ENCODE assay signal across 29 mouse cellular contexts in the genomic region with DNA sequence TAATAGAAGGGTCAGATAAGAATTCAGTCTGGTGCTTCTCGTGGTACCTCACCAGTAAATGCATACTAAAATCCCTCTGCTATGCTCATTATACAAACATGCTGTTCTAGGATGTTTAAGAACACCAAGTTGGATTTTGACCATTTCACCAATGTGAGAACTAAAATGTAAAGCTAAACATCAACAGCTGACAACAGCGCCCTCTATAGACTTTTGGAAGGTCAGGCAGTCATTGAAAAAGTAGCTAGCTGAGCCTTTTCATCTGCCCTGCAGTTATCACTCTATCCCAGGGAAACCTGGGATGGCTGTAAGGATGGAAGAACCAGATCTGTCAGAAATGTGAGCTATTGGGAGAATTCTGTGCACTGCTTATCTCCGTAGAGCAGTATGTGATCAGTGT. TPM values are rescaled to one million over a fixed set of nuclear protein-coding genes. Genes with fewer than 3 reads are reported as not detected.
DNase-seq lines count a peak whose midpoint lies in the region; ATAC-seq and TF ChIP-seq lines count a peak whose summit lies in the region.
"Had no signal": no experiment of that assay in that cellular context is flagged by ENCODE, and none has a peak within 500 bp of the region (broad histone marks: within the 10 kb centered on the region; RNA-seq: fewer than 3 reads in every experiment).

No protein-coding gene starts in this region.

- ATAC-seq in erythroblast, adult 5-6 weeks (replicated peaks; ENCODE audit: low FRiP score, poor library complexity, severe bottlenecking), result no peak
- ATAC-seq: forebrain, embryonic 15.5 days; hindbrain, embryonic 16.5 days; intestine, embryonic 16.5 days; lung, postnatal 0 days; midbrain, embryonic 13.5 days had no signal

- DNase-seq in embryo, embryonic 10.5 days (ENCODE audit: low spot score), result peak; percentile 14
- no peak for DNase-seq in embryo, embryonic 10 days (ENCODE audit: low spot score)
- DNase-seq in layer of hippocampus, adult 2 months (ENCODE audit: low spot score in 2 of 2), result no peak
- DNase-seq in layer of hippocampus, postnatal 25 days (ENCODE audit: extremely low spot score in 1 of 2, low spot score in 1 of 2), result no peak
- DNase-seq in 3T3-L1 (ENCODE audit: low read depth, low spot score) (peak; percentile 2), NIH3T3 (ENCODE audit: low read depth) (peak; percentile 2)
- no peak for DNase-seq in urinary bladder, postnatal 10 days (ENCODE audit: low spot score)
- DNase-seq: adrenal gland, postnatal 25 days; cerebellum, adult 11-12 months; cerebellum, postnatal 14 days; gastrocnemius, adult 2 months; gastrocnemius, postnatal 36 days; heart, adult 18-20 months; heart, postnatal 10 days; kidney, adult 8-10 months; kidney, postnatal 10 days had no signal

- H3K27ac ChIP-seq in layer of hippocampus, adult 2 months, result no peak overlapping the region
- H3K27ac ChIP-seq: forebrain, embryonic 15.5 days; gastrocnemius, adult 2 months; hindbrain, embryonic 10.5 days; left cerebral cortex, adult 2 months; limb, embryonic 12.5 days; macrophage; midbrain, embryonic 13.5 days had no signal

- TF ChIP-seq CTCF in layer of hippocampus, adult 2 months (conservative IDR thresholded peaks at IDR 0.05), result peak; percentile 32; the same call in 1 of the 2 replicates

- no peak overlapping the region for H3K4me3 ChIP-seq in layer of hippocampus, adult 2 months
- H3K4me3 ChIP-seq: forebrain, embryonic 15.5 days; gastrocnemius, adult 2 months; heart, embryonic 12.5 days; hindbrain, embryonic 10.5 days; left cerebral cortex, adult 2 months; limb, embryonic 12.5 days; midbrain, embryonic 13.5 days had no signal

RNA-seq across cellular contexts. Expression of gene Unc13c, which starts 55.2 kb away (rescaled TPM):
- total RNA-seq in layer of hippocampus, adult 2 months (2021), result 1 to 10 TPM; 6.8 to 7.2 TPM
- total RNA-seq in layer of hippocampus, postnatal 25 days (2021), result 1 to 10 TPM; 5.7 to 6.1 TPM
- total RNA-seq in erythroblast, adult 5-6 weeks (2015; ENCODE audit: low replicate concordance), result not detected in 2 replicates
- 0.28 TPM in 1 of 2 replicates, not detected in the other for total RNA-seq in erythroblast, adult 5-6 weeks (2017; ENCODE audit: low replicate concordance)
- total RNA-seq: megakaryocyte-erythroid progenitor cell, adult 5-6 weeks; neutrophil, adult 5-6 weeks had no signal

Comparison
In these comparisons a context has a peak if more than half of its experiments do, and no peak if none do; other contexts are left out.
1. DNase-seq: peak in embryo, embryonic 10.5 days (single experiment), 3T3-L1 (single experiment) and NIH3T3 (single experiment); none in embryo, embryonic 10 days (single experiment), layer of hippocampus, adult 2 months (0 of 2), layer of hippocampus, postnatal 25 days (0 of 2) and urinary bladder, postnatal 10 days (single experiment).
2. RNA of gene Unc13c, which starts 55.2 kb away (total RNA-seq): 6.8 to 7.2 TPM in layer of hippocampus, adult 2 months and 5.7 to 6.1 TPM in layer of hippocampus, postnatal 25 days; 0.28 TPM in erythroblast, adult 5-6 weeks; every median in the first group is over 4 times any median in the second.